Mouse (Mus musculus): ENCODE results near the gene Cd247.

Cd247 gene

GRCm38 (mm10) chr1:165921026-165921425, 132.5 kb downstream of the Cd247 start:
- no peak for DNase-seq

GRCm38 (mm10) chr1:165922488-165922887, 134.0 kb downstream of the Cd247 start:
- DNase-seq: no peak

DNA sequence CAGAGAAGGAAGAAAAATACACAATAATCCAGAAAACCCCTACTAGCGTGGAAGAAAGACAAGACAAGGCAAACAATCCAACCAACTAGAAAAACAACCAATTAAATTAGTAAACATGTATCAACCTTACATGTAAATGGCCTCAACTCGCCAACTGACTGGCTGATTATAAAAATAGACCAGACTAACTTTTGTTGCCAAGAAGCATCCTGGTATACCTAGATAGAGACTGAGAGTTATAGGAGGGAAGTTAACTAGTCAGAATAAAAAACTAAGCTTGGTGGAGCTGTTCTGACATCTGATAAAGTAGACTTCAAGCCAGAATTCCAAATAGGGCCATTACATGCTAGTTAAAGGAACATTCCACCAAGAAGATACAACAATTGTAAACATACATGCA, 136.7 kb downstream of the Cd247 start:
- DNase-seq: no peak

All from spleen, adult 18-20 months (tissue).